Mouse (Mus musculus) hindbrain, embryonic 15.5 days (tissue): ENCODE measurements at regions not wholly inside any gene's neighbourhood (a gene's known extent, or its start where the extent isn't known, plus 50 kb on each side); places are given as distances from the start of the nearest gene placed in this dataset.

Experiments used
- ATAC-seq: fragments of 200-750 bp; cut with Nextera tagmentation; 2 replicates; pipeline ENCODE4 v1.8.0; 2017; ENCODE audit warnings: low read depth, moderate number of reproducible peaks, moderate TSS enrichment; ENCODE audit not compliant: low FRiP score
- H3K27ac ChIP-seq: fragments of 300-500 bp; sonication (generic); replicated peaks from 2 replicates; pipeline ENCODE4 v1.5.1; 2015; ENCODE audit warnings: mild to moderate bottlenecking, inconsistent platforms
- H3K27me3 ChIP-seq: fragments of 300-500 bp; sonication (generic); 2 replicates; pipeline ENCODE4 v1.6.1; 2015; ENCODE audit warnings: control low read depth, inconsistent platforms
- H3K36me3 ChIP-seq: fragments of 300-500 bp; sonication (generic); 2 replicates; pipeline ENCODE4 v1.6.1; 2015; ENCODE audit warnings: control low read depth, inconsistent platforms
- H3K4me1 ChIP-seq: fragments of 300-500 bp; sonication (generic); replicated peaks from 2 replicates; pipeline ENCODE4 v1.6.1; 2015; ENCODE audit warnings: control low read depth, inconsistent platforms
- H3K4me2 ChIP-seq: fragments of 300-500 bp; sonication (generic); 2 replicates; pipeline ENCODE4 v1.6.1; 2015; ENCODE audit warnings: moderate library complexity, mild to moderate bottlenecking, inconsistent platforms
- H3K4me3 ChIP-seq: fragments of 300-500 bp; sonication (generic); 2 replicates; pipeline ENCODE4 v1.5.1; 2015; ENCODE audit warnings: mild to moderate bottlenecking, inconsistent platforms
- H3K9ac ChIP-seq: fragments of 300-500 bp; sonication (generic); 2 replicates; pipeline ENCODE4 v1.6.1; 2015; ENCODE audit warnings: inconsistent platforms
- H3K9me3 ChIP-seq: fragments of 300-500 bp; sonication (generic); 2 replicates; pipeline ENCODE4 v1.6.1; 2016; ENCODE audit warnings: control low read depth, inconsistent platforms
- WGBS: fragments of 180-500 bp; shearing (Covaris S2); methylation state at CpG from one replicate; pipeline ENCODE4 v1.1.7; 2015; 5-methylcytosine and 5-hydroxymethylcytosine counted together

DNA sequence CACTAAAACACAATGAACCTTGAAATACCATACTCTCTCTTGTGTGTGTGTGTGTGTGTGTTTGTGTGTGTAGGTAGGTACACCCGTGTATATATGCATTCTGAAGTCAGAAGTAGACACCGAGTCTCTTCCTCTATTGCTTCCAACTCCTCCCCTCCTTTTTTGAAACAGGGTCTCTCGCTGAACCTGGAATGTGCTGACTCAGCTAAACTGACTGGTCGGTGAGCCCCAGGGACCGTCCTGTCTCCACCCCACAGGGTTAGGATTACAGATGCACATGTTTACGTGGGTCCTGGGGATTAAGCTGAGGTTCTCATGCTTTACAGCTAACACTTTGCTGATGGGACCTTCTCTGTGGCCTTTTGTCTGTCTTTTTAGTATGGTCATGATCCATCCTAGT is 74.8 kb upstream of the Nfil3 start:
- no peak overlapping the region for H3K9ac ChIP-seq
- H3K4me3 ChIP-seq: no peak overlapping the region
- no peaks in the 10 kb centered on the region for H3K27me3 ChIP-seq
- H3K9me3 ChIP-seq: no peaks in the 10 kb centered on the region
- no peaks in the 10 kb centered on the region for H3K36me3 ChIP-seq
- no peak overlapping the region for H3K27ac ChIP-seq
- WGBS: 79% methylated on average over 6 of the region's 6 CpGs
- no peak for ATAC-seq
- no peak overlapping the region for H3K4me2 ChIP-seq
- no peaks in the 10 kb centered on the region for H3K4me1 ChIP-seq

DNA sequence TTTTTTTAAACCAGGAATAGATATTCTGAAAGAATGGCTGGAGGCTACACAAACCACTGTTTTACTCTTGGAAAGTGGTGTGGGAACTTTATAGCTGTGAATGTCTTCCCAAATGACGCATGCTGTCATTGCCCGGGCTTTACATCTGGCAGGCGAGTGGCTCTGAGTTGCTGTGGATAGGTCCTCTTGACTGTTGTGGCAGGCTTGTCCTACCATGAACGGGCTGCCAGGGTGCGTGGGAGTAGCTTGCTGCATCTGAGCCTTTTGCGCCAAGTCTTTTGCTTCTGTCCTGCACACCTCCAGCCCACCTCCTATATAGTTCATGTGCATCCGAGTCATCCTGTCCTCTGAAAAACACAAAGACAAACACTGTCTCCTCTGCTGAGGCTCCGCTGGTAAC is 72.3 kb upstream of the Nfil3 start:
- no peaks in the 10 kb centered on the region for H3K4me1 ChIP-seq
- no peak overlapping the region for H3K4me3 ChIP-seq
- WGBS: 91% methylated on average over 8 of the region's 8 CpGs
- no peak for ATAC-seq
- no peak overlapping the region for H3K4me2 ChIP-seq
- H3K9ac ChIP-seq: no peak overlapping the region
- H3K36me3 ChIP-seq: no peaks in the 10 kb centered on the region
- H3K27me3 ChIP-seq: no peaks in the 10 kb centered on the region
- H3K9me3 ChIP-seq: no peaks in the 10 kb centered on the region
- 0 out of 2 replicates have a peak overlapping the region, but pooled peaks have one; percentile 26 for H3K27ac ChIP-seq

DNA sequence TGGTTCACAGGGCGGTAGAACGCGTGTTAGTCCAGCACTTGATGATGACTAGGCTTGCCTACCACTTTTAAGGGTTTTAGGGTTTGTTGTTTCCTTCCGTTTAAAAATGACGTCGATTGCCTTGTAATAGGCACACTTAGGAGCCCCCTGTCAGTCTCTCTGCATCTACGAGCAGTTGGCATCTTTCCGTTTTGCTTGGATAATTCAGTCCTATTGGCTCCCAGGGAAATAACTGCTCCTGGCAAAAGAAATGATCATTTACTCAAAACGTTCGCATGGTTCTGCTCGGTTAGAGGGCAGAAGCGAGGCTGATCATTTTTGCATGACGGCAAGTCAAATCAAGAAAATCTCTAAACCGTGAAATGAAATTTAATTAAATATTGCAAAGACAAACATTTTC is 71.9 kb upstream of the Nfil3 start:
- H3K27me3 ChIP-seq: no peaks in the 10 kb centered on the region
- no peaks in the 10 kb centered on the region for H3K4me1 ChIP-seq
- ATAC-seq: no peak
- H3K4me3 ChIP-seq: no peak overlapping the region
- 68% methylated on average over 14 of the region's 14 CpGs for WGBS
- no peak overlapping the region for H3K9ac ChIP-seq
- H3K27ac ChIP-seq: no peak overlapping the region
- no peaks in the 10 kb centered on the region for H3K9me3 ChIP-seq
- H3K36me3 ChIP-seq: no peaks in the 10 kb centered on the region
- H3K4me2 ChIP-seq: no peak overlapping the region

DNA sequence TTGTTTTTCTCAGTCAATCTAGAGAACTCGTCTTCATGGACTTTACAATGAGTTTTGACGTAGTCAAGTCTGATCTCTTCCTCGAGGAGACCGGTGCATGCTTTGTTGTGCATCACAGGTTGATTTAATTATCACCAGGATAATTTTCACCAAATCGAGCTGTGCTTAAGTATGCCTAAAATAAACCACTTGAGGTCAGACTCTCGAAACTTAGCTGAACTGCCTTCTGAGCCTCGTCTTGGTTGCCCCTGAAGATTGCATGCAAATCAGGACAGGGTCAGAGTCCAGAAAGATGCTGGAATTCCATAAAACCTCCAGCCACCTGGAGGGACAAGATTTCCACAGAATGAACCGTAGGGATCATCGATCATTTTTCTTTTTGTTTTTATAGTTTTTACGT is 71.3 kb upstream of the Nfil3 start:
- Histone ChIP-seq H3K4me2 (no peak overlapping the region), H3K27ac (no peak overlapping the region), H3K9me3 (no peaks in the 10 kb centered on the region), H3K36me3 (no peaks in the 10 kb centered on the region), H3K27me3 (no peaks in the 10 kb centered on the region), H3K4me3 (no peak overlapping the region), H3K9ac (no peak overlapping the region), H3K4me1 (no peaks in the 10 kb centered on the region)
- no peak for ATAC-seq
- WGBS: 78% methylated on average over 10 of the region's 10 CpGs

DNA sequence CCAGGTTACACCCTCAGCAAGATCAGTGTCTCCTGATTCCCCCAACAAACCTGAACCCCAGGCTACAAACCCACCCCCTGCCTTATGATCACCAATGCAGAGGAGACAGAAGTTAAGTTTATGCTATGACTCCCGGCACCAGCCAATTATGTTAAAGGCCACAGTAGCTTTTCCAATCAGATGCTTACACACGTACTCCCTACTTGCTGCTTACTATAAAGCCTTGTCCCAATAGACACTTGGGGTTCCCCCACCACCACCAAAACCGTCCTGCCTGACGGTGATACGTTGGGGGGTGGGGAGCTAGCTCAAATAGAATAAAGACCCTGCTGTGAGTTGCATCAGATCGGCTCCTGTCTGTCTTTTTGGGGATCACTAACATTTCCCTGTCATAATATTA is 70.5 kb upstream of the Nfil3 start:
- no peaks in the 10 kb centered on the region for H3K9me3 ChIP-seq
- 82% methylated on average over 6 of the region's 6 CpGs for WGBS
- no peak for ATAC-seq
- no peaks in the 10 kb centered on the region for H3K27me3 ChIP-seq
- H3K4me3 ChIP-seq: no peak overlapping the region
- H3K36me3 ChIP-seq: no peaks in the 10 kb centered on the region
- H3K4me2 ChIP-seq: no peak overlapping the region
- H3K9ac ChIP-seq: no peak overlapping the region
- no peak overlapping the region for H3K27ac ChIP-seq
- no peaks in the 10 kb centered on the region for H3K4me1 ChIP-seq

DNA sequence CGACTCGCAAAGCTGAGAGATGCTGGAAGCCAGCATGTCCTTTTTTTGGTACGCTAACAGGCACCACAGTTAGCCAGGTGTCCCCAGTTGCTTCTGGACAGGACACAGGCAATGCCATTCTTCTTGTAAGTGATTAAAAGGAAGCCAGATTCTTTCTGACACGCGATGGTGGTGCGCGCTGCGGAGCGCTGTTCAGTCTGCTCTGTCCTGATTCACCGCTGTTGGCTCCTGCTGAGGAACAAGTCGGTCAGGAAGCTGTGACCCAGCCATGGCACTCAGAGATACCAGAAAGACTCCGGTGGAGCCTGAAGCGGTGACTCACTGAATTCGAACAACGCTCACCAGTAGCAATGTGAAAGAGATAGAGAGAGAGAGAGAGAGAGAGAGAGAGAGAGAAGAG is 68.3 kb upstream of the Nfil3 start:
- no peak for ATAC-seq
- H3K27me3 ChIP-seq: no peaks in the 10 kb centered on the region
- WGBS: 92% methylated on average over 15 of the region's 15 CpGs
- H3K9ac ChIP-seq: no peak overlapping the region
- no peak overlapping the region for H3K27ac ChIP-seq
- no peaks in the 10 kb centered on the region for H3K4me1 ChIP-seq
- no peaks in the 10 kb centered on the region for H3K36me3 ChIP-seq
- no peak overlapping the region for H3K4me3 ChIP-seq
- no peak overlapping the region for H3K4me2 ChIP-seq
- no peaks in the 10 kb centered on the region for H3K9me3 ChIP-seq

DNA sequence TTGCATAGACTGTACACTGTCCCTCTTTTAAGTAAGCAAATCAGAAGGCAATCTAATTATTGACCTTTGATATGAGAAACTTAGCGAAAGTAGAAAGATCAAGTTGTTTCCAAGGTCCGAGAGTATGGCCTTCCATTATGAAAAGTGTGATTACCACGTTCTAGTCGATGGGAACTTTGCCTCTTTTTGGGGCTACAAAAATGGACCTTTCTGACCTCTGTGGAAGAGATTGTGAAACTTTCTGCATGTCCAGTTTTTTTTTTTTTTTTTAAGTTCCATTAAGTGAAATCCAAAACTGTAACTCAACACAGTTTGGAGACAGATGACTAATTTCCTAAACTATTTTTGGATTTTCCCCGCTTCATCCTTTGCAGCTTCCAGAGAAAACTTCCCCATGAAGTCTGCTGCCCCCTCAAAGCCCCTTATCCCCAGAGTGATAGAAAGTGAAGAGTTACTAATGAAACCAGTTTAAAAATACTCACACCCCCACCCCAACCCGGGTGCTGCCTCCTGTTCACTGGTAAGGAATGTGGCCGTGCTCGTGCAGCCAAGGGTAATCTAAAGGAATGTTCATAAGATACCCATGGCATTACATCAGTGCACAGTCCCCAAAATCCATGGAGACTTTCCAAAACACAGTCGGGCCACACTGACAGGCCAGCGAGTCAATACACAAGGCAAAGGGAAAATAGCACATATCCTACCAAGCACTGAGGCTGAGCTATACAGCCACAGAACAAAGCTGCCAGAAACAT is 52.5 kb upstream of the Nfil3 start:
- no peaks in the 10 kb centered on the region for H3K36me3 ChIP-seq
- H3K27ac ChIP-seq: no peak overlapping the region
- no peak overlapping the region for H3K9ac ChIP-seq
- 83% methylated on average over 10 of the region's 10 CpGs for WGBS
- no peak overlapping the region for H3K4me3 ChIP-seq
- no peaks in the 10 kb centered on the region for H3K27me3 ChIP-seq
- no peak overlapping the region for H3K4me2 ChIP-seq
- no peaks in the 10 kb centered on the region for H3K4me1 ChIP-seq
- no peaks in the 10 kb centered on the region for H3K9me3 ChIP-seq
- no peak for ATAC-seq
